Mouse (Mus musculus): ENCODE measurements around the gene Ranbp2.

GRCm38 (mm10) chr10:58478071-58478578 lies 31.4 kb downstream of the Ranbp2 start:
- TF ChIP-seq CTCF (IDR thresholded peaks at IDR 0.05) (no peak), EP300 (IDR thresholded peaks at IDR 0.05; ENCODE audit: insufficient read depth, low read depth, low read length) (no peak), POLR2A (IDR thresholded peaks at IDR 0.05; ENCODE audit: insufficient read depth, low read depth, low read length) (no peak)

Data from heart, adult 2 months (tissue).